Mouse (Mus musculus): Measurements from ENCODE around the gene 1700113H08Rik. TPM values are rescaled to one million over a fixed set of nuclear protein-coding genes. Genes with fewer than 3 reads are reported as not detected.

The 1700113H08Rik gene
- total and polyA plus RNA-seq, 2 experiments from 2014 or later: 0.25 to 0.89 TPM

- Histone ChIP-seq H3K36me3 (ENCODE audit: insufficient read depth, low read length) (no peaks in the 10 kb centered on the region), H3K9me3 (ENCODE audit: low read length) (no peaks in the 10 kb centered on the region), H3K27ac (no peak overlapping the region), H3K4me2 (ENCODE audit: low read depth, low read length) (no peak overlapping the region), H3K4me1 (ENCODE audit: insufficient read depth, low read length) (no peaks in the 10 kb centered on the region), H3K27me3 (ENCODE audit: insufficient read depth, low read length) (no peaks in the 10 kb centered on the region), H3K9ac (replicated peaks; ENCODE audit: low read length) (no peak overlapping the region), H3K4me3 (ENCODE audit: low read length) (no peak overlapping the region)
- no peak for ATAC-seq
- no peak for TF ChIP-seq CTCF (IDR thresholded peaks at IDR 0.05; ENCODE audit: low read depth)
- WGBS: 52% methylated on average over 4 of the region's 4 CpGs
- no peak for DNase-seq (ENCODE audit: low spot score)
These were observed 42.8 kb downstream of the 1700113H08Rik start for GRCm38 (mm10) chr10:87100668-87101067.

- ATAC-seq (no peak), DNase-seq (ENCODE audit: low spot score) (no peak)
- Histone ChIP-seq H3K4me1 (ENCODE audit: insufficient read depth, low read length) (no peaks in the 10 kb centered on the region), H3K4me2 (ENCODE audit: low read depth, low read length) (no peak overlapping the region), H3K9ac (replicated peaks; ENCODE audit: low read length) (no peak overlapping the region), H3K36me3 (ENCODE audit: insufficient read depth, low read length) (no peaks in the 10 kb centered on the region), H3K9me3 (ENCODE audit: low read length) (no peaks in the 10 kb centered on the region), H3K27ac (no peak overlapping the region), H3K27me3 (ENCODE audit: insufficient read depth, low read length) (no peaks in the 10 kb centered on the region), H3K4me3 (ENCODE audit: low read length) (no peak overlapping the region)
- 25% methylated on average over 9 of the region's 9 CpGs for WGBS
- TF ChIP-seq CTCF (IDR thresholded peaks at IDR 0.05; ENCODE audit: low read depth): no peak
These were observed 43.6 kb downstream of the 1700113H08Rik start for GRCm38 (mm10) chr10:87101265-87101950.

- H3K9me3 ChIP-seq (ENCODE audit: low read length): no peaks in the 10 kb centered on the region
- no peak overlapping the region for H3K4me3 ChIP-seq (ENCODE audit: low read length)
- no peaks in the 10 kb centered on the region for H3K27me3 ChIP-seq (ENCODE audit: insufficient read depth, low read length)
- TF ChIP-seq CTCF (IDR thresholded peaks at IDR 0.05; ENCODE audit: low read depth): no peak
- DNase-seq (ENCODE audit: low spot score): no peak
- ATAC-seq: no peak
- H3K27ac ChIP-seq: no peak overlapping the region
- H3K4me2 ChIP-seq (ENCODE audit: low read depth, low read length): no peak overlapping the region
- H3K36me3 ChIP-seq (ENCODE audit: insufficient read depth, low read length): no peaks in the 10 kb centered on the region
- no peak overlapping the region for H3K9ac ChIP-seq (replicated peaks; ENCODE audit: low read length)
- no peaks in the 10 kb centered on the region for H3K4me1 ChIP-seq (ENCODE audit: insufficient read depth, low read length)
- WGBS: 24% methylated on average over 3 of the region's 3 CpGs
These were observed 44.1 kb downstream of the 1700113H08Rik start for GRCm38 (mm10) chr10:87101951-87102320.

- ATAC-seq: no peak
- no peaks in the 10 kb centered on the region for H3K27me3 ChIP-seq (ENCODE audit: insufficient read depth, low read length)
- no peak overlapping the region for H3K9ac ChIP-seq (replicated peaks; ENCODE audit: low read length)
- H3K4me1 ChIP-seq (ENCODE audit: insufficient read depth, low read length): no peaks in the 10 kb centered on the region
- no peak for TF ChIP-seq CTCF (IDR thresholded peaks at IDR 0.05; ENCODE audit: low read depth)
- WGBS: 20% methylated on average over 13 of the region's 13 CpGs
- H3K9me3 ChIP-seq (ENCODE audit: low read length): no peaks in the 10 kb centered on the region
- H3K27ac ChIP-seq: no peak overlapping the region
- DNase-seq (ENCODE audit: low spot score): no peak
- H3K36me3 ChIP-seq (ENCODE audit: insufficient read depth, low read length): no peaks in the 10 kb centered on the region
- H3K4me3 ChIP-seq (ENCODE audit: low read length): no peak overlapping the region
- H3K4me2 ChIP-seq (ENCODE audit: low read depth, low read length): no peak overlapping the region
These were observed 44.6 kb downstream of the 1700113H08Rik start for GRCm38 (mm10) chr10:87102455-87102854.

- Histone ChIP-seq H3K27ac (no peak overlapping the region), H3K4me3 (ENCODE audit: low read length) (no peak overlapping the region), H3K4me2 (ENCODE audit: low read depth, low read length) (no peak overlapping the region), H3K9me3 (ENCODE audit: low read length) (no peaks in the 10 kb centered on the region), H3K4me1 (ENCODE audit: insufficient read depth, low read length) (no peaks in the 10 kb centered on the region), H3K36me3 (ENCODE audit: insufficient read depth, low read length) (no peaks in the 10 kb centered on the region), H3K9ac (replicated peaks; ENCODE audit: low read length) (no peak overlapping the region), H3K27me3 (ENCODE audit: insufficient read depth, low read length) (no peaks in the 10 kb centered on the region)
- DNase-seq (ENCODE audit: low spot score): no peak
- ATAC-seq: no peak
- 65% methylated on average over 8 of the region's 8 CpGs for WGBS
- no peak for TF ChIP-seq CTCF (IDR thresholded peaks at IDR 0.05; ENCODE audit: low read depth)
These were observed 45.4 kb downstream of the 1700113H08Rik start for GRCm38 (mm10) chr10:87103286-87103685.

- H3K4me1 ChIP-seq (ENCODE audit: insufficient read depth, low read length): no peaks in the 10 kb centered on the region
- H3K9ac ChIP-seq (replicated peaks; ENCODE audit: low read length): no peak overlapping the region
- no peak overlapping the region for H3K27ac ChIP-seq
- no peaks in the 10 kb centered on the region for H3K9me3 ChIP-seq (ENCODE audit: low read length)
- TF ChIP-seq CTCF (IDR thresholded peaks at IDR 0.05; ENCODE audit: low read depth): no peak
- H3K27me3 ChIP-seq (ENCODE audit: insufficient read depth, low read length): no peaks in the 10 kb centered on the region
- no peak overlapping the region for H3K4me2 ChIP-seq (ENCODE audit: low read depth, low read length)
- 41% methylated on average over 9 of the region's 9 CpGs for WGBS
- DNase-seq (ENCODE audit: low spot score) (peak; percentile 51), ATAC-seq (0 out of 2 replicates have a peak, but pooled peaks have one; percentile 35)
- H3K36me3 ChIP-seq (ENCODE audit: insufficient read depth, low read length): no peaks in the 10 kb centered on the region
- no peak overlapping the region for H3K4me3 ChIP-seq (ENCODE audit: low read length)
These were observed 49.9 kb downstream of the 1700113H08Rik start for GRCm38 (mm10) chr10:87107565-87108297.

GRCm38 (mm10) chr10:87108333-87108732 lies 50.5 kb downstream of the 1700113H08Rik start:
- Histone ChIP-seq H3K4me2 (ENCODE audit: low read depth, low read length) (no peak overlapping the region), H3K27me3 (ENCODE audit: insufficient read depth, low read length) (no peaks in the 10 kb centered on the region), H3K4me1 (ENCODE audit: insufficient read depth, low read length) (no peaks in the 10 kb centered on the region), H3K9ac (replicated peaks; ENCODE audit: low read length) (no peak overlapping the region), H3K36me3 (ENCODE audit: insufficient read depth, low read length) (no peaks in the 10 kb centered on the region), H3K27ac (no peak overlapping the region), H3K4me3 (ENCODE audit: low read length) (no peak overlapping the region), H3K9me3 (ENCODE audit: low read length) (no peaks in the 10 kb centered on the region)
- TF ChIP-seq CTCF (IDR thresholded peaks at IDR 0.05; ENCODE audit: low read depth): no peak
- ATAC-seq (no peak), DNase-seq (ENCODE audit: low spot score) (no peak)
- 84% methylated on average over 6 of the region's 6 CpGs for WGBS
